Mouse (Mus musculus) mesoderm, embryonic 11.5 days (tissue): Measurements from ENCODE around the gene Nfkbia.

Source experiments
- DNase-seq: peaks from one replicate; pipeline ENCODE4 v3.0.0-alpha.2; 2012; ENCODE audit warnings: low read depth, low spot score

Gene Nfkbia

GRCm38 (mm10) chr12:55466816-55467215, 25.6 kb downstream of the Nfkbia start:
- DNase-seq: no peak

GRCm38 (mm10) chr12:55466088-55466701, 26.3 kb downstream of the Nfkbia start:
- no peak for DNase-seq

- DNase-seq: no peak
These were observed 27.0 kb downstream of the Nfkbia start for GRCm38 (mm10) chr12:55465401-55465983.

- DNase-seq: no peak
These were observed 27.5 kb downstream of the Nfkbia start for GRCm38 (mm10) chr12:55464846-55465361.

- DNase-seq: peak; percentile 57
These were observed 28.2 kb downstream of the Nfkbia start for GRCm38 (mm10) chr12:55463992-55464845.

GRCm38 (mm10) chr12:55463087-55463486, 29.4 kb downstream of the Nfkbia start:
- no peak for DNase-seq

GRCm38 (mm10) chr12:55462456-55462855, 30.0 kb downstream of the Nfkbia start:
- no peak for DNase-seq

- no peak for DNase-seq
These were observed 30.7 kb downstream of the Nfkbia start for GRCm38 (mm10) chr12:55461767-55462166.

- DNase-seq: no peak
These were observed 31.5 kb downstream of the Nfkbia start for GRCm38 (mm10) chr12:55460900-55461299.

- DNase-seq: no peak
These were observed 32.7 kb downstream of the Nfkbia start for GRCm38 (mm10) chr12:55459739-55460138.

- no peak for DNase-seq
These were observed 35.6 kb downstream of the Nfkbia start for GRCm38 (mm10) chr12:55456893-55457292.

- no peak for DNase-seq
These were observed 36.3 kb downstream of the Nfkbia start for GRCm38 (mm10) chr12:55456136-55456535.

- DNase-seq: no peak
These were observed 37.2 kb downstream of the Nfkbia start for GRCm38 (mm10) chr12:55455206-55455605.

GRCm38 (mm10) chr12:55453924-55454323, 38.5 kb downstream of the Nfkbia start:
- no peak for DNase-seq

GRCm38 (mm10) chr12:55452839-55453238, 39.6 kb downstream of the Nfkbia start:
- DNase-seq: no peak

GRCm38 (mm10) chr12:55450421-55450820, 42.0 kb downstream of the Nfkbia start:
- no peak for DNase-seq

- DNase-seq: no peak
These were observed 43.4 kb downstream of the Nfkbia start for GRCm38 (mm10) chr12:55449048-55449447.

- DNase-seq: no peak
These were observed 44.0 kb downstream of the Nfkbia start for GRCm38 (mm10) chr12:55448457-55448856.

- DNase-seq: no peak
These were observed 45.1 kb downstream of the Nfkbia start for GRCm38 (mm10) chr12:55447396-55447760.

GRCm38 (mm10) chr12:55446746-55447395, 45.6 kb downstream of the Nfkbia start:
- peak; percentile 45 for DNase-seq

GRCm38 (mm10) chr12:55446366-55446745, 46.1 kb downstream of the Nfkbia start:
- no peak for DNase-seq

GRCm38 (mm10) chr12:55445583-55445982, 46.9 kb downstream of the Nfkbia start:
- no peak for DNase-seq
